Mouse (Mus musculus): ENCODE results near the gene Plagl1. TPM values are rescaled to one million over a fixed set of nuclear protein-coding genes. Genes with fewer than 3 reads are reported as not detected.
A peak's percentile ranks its signal among the peaks of the same experiment; 100 is the strongest.

The Plagl1 gene
- polyA plus RNA-seq, 1 experiment from 2014 or later: 81.0 TPM

DNA sequence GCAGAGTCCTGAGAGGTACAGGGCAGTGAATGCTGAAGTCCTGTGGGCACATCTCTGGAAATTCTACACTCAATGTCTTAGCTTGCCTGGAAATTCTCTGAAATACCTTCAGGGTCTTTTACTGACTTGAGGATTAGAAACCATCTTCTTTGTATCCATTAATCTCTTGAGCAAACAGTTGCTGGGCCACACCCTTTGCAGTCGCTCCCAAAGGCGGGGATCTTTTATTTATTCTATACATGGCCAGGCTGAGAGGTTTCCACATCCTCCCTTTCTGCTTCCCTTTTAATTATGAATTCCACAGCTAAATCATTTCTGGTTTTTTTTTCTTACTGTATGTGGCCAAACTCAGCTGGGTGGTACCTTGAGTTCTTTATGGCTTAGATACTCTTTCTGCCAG lies 80.1 kb downstream of the Plagl1 start:
- Histone ChIP-seq H3K27me3 (ENCODE audit: control insufficient read depth, insufficient read depth, low read length) (no peaks in the 10 kb centered on the region), H3K27ac (replicated peaks) (peak overlapping the region; percentile 70), H3K9ac (ENCODE audit: low read length) (no peak overlapping the region), H3K4me2 (replicated peaks; ENCODE audit: low read depth) (no peak overlapping the region), H3K4me1 (replicated peaks; ENCODE audit: control insufficient read depth, insufficient read depth) (no peaks in the 10 kb centered on the region; the same call in 1 of the 2 replicates), H3K36me3 (ENCODE audit: control insufficient read depth, insufficient read depth, low read length) (no peaks in the 10 kb centered on the region), H3K4me3 (ENCODE audit: low read depth, low read length) (no peak overlapping the region), H3K9me3 (ENCODE audit: control insufficient read depth, low read length) (no peaks in the 10 kb centered on the region)
- 11% methylated on average over 2 of the region's 2 CpGs for WGBS
- peak; percentile 12 for DNase-seq (ENCODE audit: low spot score)
- TF ChIP-seq CTCF (IDR thresholded peaks at IDR 0.05; ENCODE audit: low read depth) (no peak), EP300 (optimal IDR thresholded peaks at IDR 0.05) (no peak)
- peak; percentile 56; the same call in 1 of the 2 replicates for ATAC-seq (ENCODE audit: low FRiP score, low TSS enrichment)

DNA sequence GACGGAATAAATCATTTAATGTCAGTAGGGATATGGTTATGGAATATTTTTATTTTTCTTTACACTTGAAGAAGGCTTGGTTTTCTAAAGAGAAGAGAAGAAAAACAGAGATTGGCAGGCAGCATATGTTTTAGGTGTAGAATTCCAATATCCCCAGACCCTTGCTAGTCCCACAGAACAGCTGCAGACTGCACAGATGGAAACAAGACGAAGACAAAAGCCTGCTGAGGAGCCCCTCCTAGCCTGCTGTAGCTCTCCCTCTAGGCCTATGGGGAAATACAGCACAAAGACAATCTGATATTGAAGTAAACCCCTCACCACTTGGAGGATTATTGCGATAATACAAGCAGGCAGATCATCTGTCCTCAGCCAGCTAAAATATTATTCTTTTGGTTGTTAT lies 90.1 kb downstream of the Plagl1 start:
- Histone ChIP-seq H3K4me2 (replicated peaks; ENCODE audit: low read depth) (no peak overlapping the region), H3K4me1 (replicated peaks; ENCODE audit: control insufficient read depth, insufficient read depth) (no peaks in the 10 kb centered on the region; the same call in 1 of the 2 replicates), H3K27ac (replicated peaks) (no peak overlapping the region), H3K36me3 (ENCODE audit: control insufficient read depth, insufficient read depth, low read length) (no peaks in the 10 kb centered on the region), H3K4me3 (ENCODE audit: low read depth, low read length) (no peak overlapping the region), H3K27me3 (ENCODE audit: control insufficient read depth, insufficient read depth, low read length) (no peaks in the 10 kb centered on the region), H3K9ac (ENCODE audit: low read length) (no peak overlapping the region), H3K9me3 (ENCODE audit: control insufficient read depth, low read length) (no peaks in the 10 kb centered on the region)
- TF ChIP-seq CTCF (IDR thresholded peaks at IDR 0.05; ENCODE audit: low read depth): no peak
- TF ChIP-seq EP300 (optimal IDR thresholded peaks at IDR 0.05): no peak
- DNase-seq (ENCODE audit: low spot score) (peak; percentile 8), ATAC-seq (ENCODE audit: low FRiP score, low TSS enrichment) (no peak)
- 74% methylated on average over 3 of the region's 3 CpGs for WGBS

DNA sequence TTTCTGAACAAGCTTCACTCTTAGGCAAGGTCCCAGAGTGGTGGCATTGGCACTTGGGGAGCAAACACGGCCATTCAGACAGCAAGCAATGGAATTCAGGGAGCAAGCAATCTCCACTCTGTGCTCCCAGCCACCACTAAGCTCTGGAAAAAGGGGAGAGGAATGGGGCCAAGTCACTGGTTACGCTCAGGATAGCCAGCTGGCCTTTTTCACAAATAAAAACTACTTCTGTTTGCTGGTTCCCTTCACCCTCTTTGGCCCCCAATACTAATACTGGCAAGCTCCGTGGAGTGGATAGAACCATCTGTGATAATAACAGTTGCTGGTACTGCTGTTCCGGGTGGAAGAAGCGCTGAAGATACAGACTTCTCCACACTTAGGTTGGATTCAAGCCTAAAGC lies 91.0 kb downstream of the Plagl1 start:
- WGBS: 37% methylated on average over 5 of the region's 5 CpGs
- no peak overlapping the region for H3K27ac ChIP-seq (replicated peaks)
- no peak for TF ChIP-seq CTCF (IDR thresholded peaks at IDR 0.05; ENCODE audit: low read depth)
- no peak for TF ChIP-seq EP300 (optimal IDR thresholded peaks at IDR 0.05)

DNA sequence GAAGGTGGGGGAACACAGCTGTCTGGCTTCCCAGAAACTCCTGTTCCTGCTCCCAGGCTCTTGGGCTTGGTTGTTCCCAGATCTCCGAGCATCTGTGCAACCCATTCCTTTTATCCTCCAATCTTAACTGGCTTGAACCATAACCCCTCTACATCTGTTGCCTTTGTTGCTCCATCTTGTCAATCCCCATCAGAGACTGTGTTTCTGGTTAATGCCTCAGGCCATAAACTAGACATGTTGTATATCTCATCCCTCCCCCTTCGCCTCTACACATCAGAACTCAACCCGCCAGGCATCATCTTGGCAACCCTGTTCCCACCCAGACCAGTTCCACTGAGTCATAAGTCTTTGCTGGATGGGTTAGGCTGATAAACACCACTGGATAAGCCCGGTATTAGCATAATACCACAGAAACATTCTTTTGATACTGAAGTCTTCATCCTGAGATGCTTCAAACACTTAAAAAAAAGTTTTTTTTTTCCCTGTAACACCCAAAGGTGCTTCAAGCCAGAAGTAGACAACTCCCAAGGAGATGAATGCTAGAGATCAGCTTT lies 92.6 kb downstream of the Plagl1 start:
- Histone ChIP-seq H3K4me1 (replicated peaks; ENCODE audit: control insufficient read depth, insufficient read depth) (no peaks in the 10 kb centered on the region; the same call in 1 of the 2 replicates), H3K9me3 (ENCODE audit: control insufficient read depth, low read length) (no peaks in the 10 kb centered on the region), H3K9ac (ENCODE audit: low read length) (no peak overlapping the region), H3K4me3 (ENCODE audit: low read depth, low read length) (no peak overlapping the region), H3K27me3 (ENCODE audit: control insufficient read depth, insufficient read depth, low read length) (no peaks in the 10 kb centered on the region), H3K27ac (replicated peaks) (0 out of 2 replicates have a peak overlapping the region, but pooled peaks have one; percentile 49), H3K4me2 (replicated peaks; ENCODE audit: low read depth) (no peak overlapping the region), H3K36me3 (ENCODE audit: control insufficient read depth, insufficient read depth, low read length) (no peaks in the 10 kb centered on the region)
- peak; percentile 4 for DNase-seq (ENCODE audit: low spot score)
- ATAC-seq (ENCODE audit: low FRiP score, low TSS enrichment): no peak
- 62% methylated on average over 4 of the region's 4 CpGs for WGBS
- TF ChIP-seq EP300 (optimal IDR thresholded peaks at IDR 0.05) (peak; percentile 70), CTCF (IDR thresholded peaks at IDR 0.05; ENCODE audit: low read depth) (no peak)

More for the DNA sequence above, 91.0 kb downstream of the Plagl1 start:
- Histone ChIP-seq H3K36me3 (ENCODE audit: control insufficient read depth, insufficient read depth, low read length) (no peaks in the 10 kb centered on the region), H3K4me1 (replicated peaks; ENCODE audit: control insufficient read depth, insufficient read depth) (no peaks in the 10 kb centered on the region; the same call in 1 of the 2 replicates), H3K9me3 (ENCODE audit: control insufficient read depth, low read length) (no peaks in the 10 kb centered on the region), H3K27me3 (ENCODE audit: control insufficient read depth, insufficient read depth, low read length) (no peaks in the 10 kb centered on the region), H3K4me3 (ENCODE audit: low read depth, low read length) (no peak overlapping the region), H3K9ac (ENCODE audit: low read length) (no peak overlapping the region), H3K4me2 (replicated peaks; ENCODE audit: low read depth) (no peak overlapping the region)
- DNase-seq (ENCODE audit: low spot score) (peak; percentile 13), ATAC-seq (ENCODE audit: low FRiP score, low TSS enrichment) (no peak)

DNA sequence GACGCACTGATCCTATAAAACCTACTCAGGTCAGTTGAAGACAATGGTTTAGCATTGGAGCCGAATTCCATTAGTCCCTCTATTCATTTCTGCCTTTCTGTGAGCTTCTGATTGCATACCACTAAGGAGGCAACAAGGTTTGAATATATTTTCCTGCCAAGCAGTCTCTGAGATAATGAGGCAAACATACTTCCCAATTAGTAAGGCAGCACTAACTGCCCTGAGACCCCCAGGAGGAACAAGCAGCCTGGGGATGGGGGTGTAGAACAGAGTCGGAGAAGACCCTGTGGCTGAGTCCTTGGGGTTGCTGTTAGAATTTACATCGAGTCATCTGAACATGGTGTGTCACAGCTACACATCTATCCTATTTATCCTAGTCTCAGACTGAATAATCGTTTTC lies 95.1 kb downstream of the Plagl1 start:
- 85% methylated on average over 5 of the region's 5 CpGs for WGBS
- Histone ChIP-seq H3K9me3 (ENCODE audit: control insufficient read depth, low read length) (no peaks in the 10 kb centered on the region), H3K9ac (ENCODE audit: low read length) (no peak overlapping the region), H3K36me3 (ENCODE audit: control insufficient read depth, insufficient read depth, low read length) (no peaks in the 10 kb centered on the region), H3K27ac (replicated peaks) (peak overlapping the region; percentile 69), H3K4me1 (replicated peaks; ENCODE audit: control insufficient read depth, insufficient read depth) (no peaks in the 10 kb centered on the region; the same call in 1 of the 2 replicates), H3K27me3 (ENCODE audit: control insufficient read depth, insufficient read depth, low read length) (no peaks in the 10 kb centered on the region), H3K4me3 (ENCODE audit: low read depth, low read length) (no peak overlapping the region), H3K4me2 (replicated peaks; ENCODE audit: low read depth) (no peak overlapping the region)
- no peak for ATAC-seq (ENCODE audit: low FRiP score, low TSS enrichment)
- TF ChIP-seq EP300 (optimal IDR thresholded peaks at IDR 0.05) (no peak), CTCF (IDR thresholded peaks at IDR 0.05; ENCODE audit: low read depth) (no peak)
- DNase-seq (ENCODE audit: low spot score): peak; percentile 0

DNA sequence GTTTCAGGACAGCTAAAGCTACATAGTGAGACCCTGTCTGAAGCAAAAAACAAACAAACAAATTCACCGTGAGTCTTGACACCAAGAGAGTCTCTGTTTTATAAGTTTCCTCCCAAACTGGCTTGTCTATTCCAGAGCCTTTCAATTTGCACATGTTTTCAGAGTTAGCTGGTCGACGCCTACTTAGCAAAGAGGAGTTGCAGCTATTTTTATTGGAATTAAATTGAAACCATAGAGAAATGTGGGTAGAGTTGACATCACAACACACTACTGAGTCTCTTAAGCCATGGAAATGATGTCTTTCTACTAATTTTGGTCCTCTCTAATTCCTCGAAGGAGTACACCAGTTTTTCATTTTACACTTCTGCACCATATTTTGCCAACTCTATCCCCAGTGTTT lies 100.6 kb downstream of the Plagl1 start:
- no peak overlapping the region for H3K9ac ChIP-seq (ENCODE audit: low read length)
- H3K9me3 ChIP-seq (ENCODE audit: control insufficient read depth, low read length): no peaks in the 10 kb centered on the region
- no peak for ATAC-seq (ENCODE audit: low FRiP score, low TSS enrichment)
- no peak overlapping the region for H3K4me2 ChIP-seq (replicated peaks; ENCODE audit: low read depth)
- 91% methylated on average over 4 of the region's 4 CpGs for WGBS
- H3K4me1 ChIP-seq (replicated peaks; ENCODE audit: control insufficient read depth, insufficient read depth): no peaks in the 10 kb centered on the region
- no peak for TF ChIP-seq CTCF (IDR thresholded peaks at IDR 0.05; ENCODE audit: low read depth)
- TF ChIP-seq EP300 (optimal IDR thresholded peaks at IDR 0.05): no peak
- no peaks in the 10 kb centered on the region for H3K36me3 ChIP-seq (ENCODE audit: control insufficient read depth, insufficient read depth, low read length)
- no peak for DNase-seq (ENCODE audit: low spot score)
- H3K4me3 ChIP-seq (ENCODE audit: low read depth, low read length): no peak overlapping the region
- no peaks in the 10 kb centered on the region for H3K27me3 ChIP-seq (ENCODE audit: control insufficient read depth, insufficient read depth, low read length)
- H3K27ac ChIP-seq (replicated peaks): no peak overlapping the region
